Mouse (Mus musculus): ENCODE data around the gene Xrcc3. TPM values are rescaled to one million over a fixed set of nuclear protein-coding genes. Genes with fewer than 3 reads are reported as not detected.

Xrcc3 gene
- polyA plus RNA-seq, 1 experiment from 2014 or later, result 2.1 TPM

DNA sequence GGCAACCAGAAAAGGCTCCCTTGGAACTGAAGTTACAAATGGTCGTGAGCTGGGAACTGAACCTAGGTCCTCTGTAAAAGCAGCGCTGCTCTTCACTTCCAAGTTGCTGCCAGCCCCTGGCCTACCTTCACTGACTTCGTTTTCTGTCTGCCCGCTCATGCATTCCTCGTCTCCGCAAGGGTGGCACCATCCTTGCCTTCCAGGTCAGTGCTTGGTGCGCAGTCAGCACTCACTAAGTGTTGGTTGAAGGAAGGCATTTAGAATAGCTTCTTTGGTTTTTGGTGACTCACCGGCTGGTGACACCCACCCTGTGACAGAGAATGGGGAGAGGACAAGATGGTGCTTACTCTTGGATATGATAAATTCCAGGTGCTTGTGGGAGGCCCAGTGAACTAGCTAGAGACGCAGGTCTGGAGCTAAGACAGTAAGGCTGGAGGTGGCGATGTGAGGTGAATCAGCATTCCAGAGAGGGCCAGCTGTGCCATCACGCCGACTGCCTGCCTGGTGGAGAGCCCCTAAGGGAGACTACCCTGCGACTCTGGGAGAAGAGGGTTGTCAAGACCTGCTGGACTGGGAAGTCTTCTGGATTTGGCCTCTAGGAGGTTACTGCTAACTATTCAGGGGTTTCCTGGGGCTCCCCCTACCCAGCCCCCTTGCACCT is 50.9 kb downstream of the Xrcc3 start:
- Histone ChIP-seq H3K4me1 (ENCODE audit: insufficient read depth) (peaks cover 20% of the 10 kb centered on the region), H3K9me3 (ENCODE audit: low read length) (no peaks in the 10 kb centered on the region), H3K4me2 (ENCODE audit: low read depth, low read length) (no peak overlapping the region), H3K4me3 (ENCODE audit: low read depth, low read length) (no peak overlapping the region), H3K27me3 (ENCODE audit: insufficient read depth, low read length) (no peaks in the 10 kb centered on the region), H3K9ac (replicated peaks) (no peak overlapping the region), H3K36me3 (replicated peaks; ENCODE audit: insufficient read depth, low read length) (0 out of 2 replicates have a peak, but pooled peaks cover 3% of the 10 kb centered on the region), H3K27ac (ENCODE audit: low read depth) (no peak overlapping the region)
- no peak for DNase-seq
- TF ChIP-seq CTCF (IDR thresholded peaks at IDR 0.05; ENCODE audit: low read depth) (no peak), EP300 (IDR thresholded peaks at IDR 0.05; ENCODE audit: low read depth) (no peak)
- WGBS (ENCODE audit: insufficient replicate concordance), result 87% methylated on average over 13 of the region's 13 CpGs
- no peak for ATAC-seq

DNA sequence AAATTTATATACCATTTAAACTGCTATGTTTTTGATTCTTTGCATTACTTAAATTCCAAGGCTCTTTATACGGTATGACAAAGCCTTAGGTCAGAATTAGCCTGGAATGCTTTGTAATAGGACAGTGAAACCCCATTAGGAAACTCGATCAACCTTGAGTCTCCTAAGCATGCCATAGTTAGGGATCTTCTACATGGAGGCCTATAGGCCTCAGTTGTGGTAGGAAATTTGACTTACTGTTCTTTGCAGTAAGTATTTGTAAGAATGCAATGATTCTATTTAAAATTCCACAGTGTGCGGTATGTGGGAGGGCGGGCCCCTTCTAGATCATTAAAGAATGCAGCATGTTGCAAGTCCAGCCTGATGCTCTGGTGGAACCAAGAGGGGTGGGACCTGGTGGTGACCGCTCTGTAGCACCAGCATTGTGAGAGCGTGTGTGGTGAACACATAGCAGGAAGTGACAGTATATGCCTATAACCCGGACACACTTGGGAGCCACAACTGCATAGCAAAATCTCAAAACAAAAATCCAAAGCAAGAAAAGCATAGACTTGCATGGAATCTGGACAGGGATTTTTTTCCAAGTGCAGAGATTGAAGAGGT is 53.3 kb downstream of the Xrcc3 start:
- Histone ChIP-seq H3K9me3 (ENCODE audit: low read length) (no peaks in the 10 kb centered on the region), H3K27me3 (ENCODE audit: insufficient read depth, low read length) (no peaks in the 10 kb centered on the region), H3K27ac (ENCODE audit: low read depth) (no peak overlapping the region), H3K9ac (replicated peaks) (no peak overlapping the region), H3K4me1 (ENCODE audit: insufficient read depth) (peaks cover 21% of the 10 kb centered on the region), H3K4me2 (ENCODE audit: low read depth, low read length) (peak overlapping the region; percentile 92), H3K36me3 (replicated peaks; ENCODE audit: insufficient read depth, low read length) (0 out of 2 replicates have a peak, but pooled peaks cover 3% of the 10 kb centered on the region), H3K4me3 (ENCODE audit: low read depth, low read length) (no peak overlapping the region)
- no peak for ATAC-seq
- DNase-seq, result no peak
- TF ChIP-seq EP300 (IDR thresholded peaks at IDR 0.05; ENCODE audit: low read depth), result no peak
- TF ChIP-seq CTCF (IDR thresholded peaks at IDR 0.05; ENCODE audit: low read depth), result no peak
- 73% methylated on average over 7 of the region's 7 CpGs for WGBS (ENCODE audit: insufficient replicate concordance)

DNA sequence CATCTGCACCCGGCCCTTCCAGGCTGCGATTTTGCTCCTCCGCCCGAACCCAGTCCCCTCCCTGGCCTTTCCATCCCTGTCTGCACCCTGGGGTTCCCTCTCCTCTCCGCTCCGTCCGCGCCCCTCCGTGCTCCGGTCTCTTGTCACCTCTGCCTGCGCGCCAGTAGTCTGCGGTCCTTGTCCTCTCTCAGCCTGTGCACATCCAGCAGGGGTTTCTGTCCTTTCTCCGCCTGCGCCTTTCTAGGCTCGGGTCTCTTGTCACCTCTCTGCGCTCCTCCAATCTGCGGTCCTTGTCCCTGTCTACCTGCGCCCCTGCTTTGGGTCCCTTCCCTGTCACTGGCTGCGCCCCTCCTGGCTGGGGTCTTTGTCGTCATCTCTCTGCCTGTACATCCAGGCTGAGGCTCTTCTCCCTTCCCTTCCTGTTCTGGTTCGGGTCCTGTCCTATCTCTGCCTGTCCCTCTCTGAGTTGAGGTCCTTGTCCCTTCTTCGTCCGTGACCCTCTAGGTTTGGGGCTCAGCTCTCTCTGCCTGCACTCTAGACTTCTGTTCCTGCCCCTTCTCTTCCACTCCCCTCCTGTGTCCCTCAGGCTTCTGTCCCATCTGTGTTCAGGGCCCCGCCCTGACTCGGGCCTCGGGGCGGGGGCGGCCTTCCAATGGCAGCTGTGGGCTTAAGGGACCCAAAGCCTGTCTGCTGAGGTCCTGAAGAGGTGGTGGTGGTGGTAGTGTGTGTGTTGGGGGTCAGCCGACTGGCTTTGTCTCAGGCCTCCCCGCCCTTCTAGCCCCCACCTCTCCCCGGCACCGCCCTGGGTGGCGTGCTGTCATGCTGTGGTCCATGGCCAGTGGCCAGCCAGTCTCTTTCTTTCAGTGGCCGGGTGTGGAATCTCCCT is 54.3 kb downstream of the Xrcc3 start:
- no peak for TF ChIP-seq EP300 (IDR thresholded peaks at IDR 0.05; ENCODE audit: low read depth)
- no peak for TF ChIP-seq CTCF (IDR thresholded peaks at IDR 0.05; ENCODE audit: low read depth)
- peak; percentile 35 for DNase-seq

DNA sequence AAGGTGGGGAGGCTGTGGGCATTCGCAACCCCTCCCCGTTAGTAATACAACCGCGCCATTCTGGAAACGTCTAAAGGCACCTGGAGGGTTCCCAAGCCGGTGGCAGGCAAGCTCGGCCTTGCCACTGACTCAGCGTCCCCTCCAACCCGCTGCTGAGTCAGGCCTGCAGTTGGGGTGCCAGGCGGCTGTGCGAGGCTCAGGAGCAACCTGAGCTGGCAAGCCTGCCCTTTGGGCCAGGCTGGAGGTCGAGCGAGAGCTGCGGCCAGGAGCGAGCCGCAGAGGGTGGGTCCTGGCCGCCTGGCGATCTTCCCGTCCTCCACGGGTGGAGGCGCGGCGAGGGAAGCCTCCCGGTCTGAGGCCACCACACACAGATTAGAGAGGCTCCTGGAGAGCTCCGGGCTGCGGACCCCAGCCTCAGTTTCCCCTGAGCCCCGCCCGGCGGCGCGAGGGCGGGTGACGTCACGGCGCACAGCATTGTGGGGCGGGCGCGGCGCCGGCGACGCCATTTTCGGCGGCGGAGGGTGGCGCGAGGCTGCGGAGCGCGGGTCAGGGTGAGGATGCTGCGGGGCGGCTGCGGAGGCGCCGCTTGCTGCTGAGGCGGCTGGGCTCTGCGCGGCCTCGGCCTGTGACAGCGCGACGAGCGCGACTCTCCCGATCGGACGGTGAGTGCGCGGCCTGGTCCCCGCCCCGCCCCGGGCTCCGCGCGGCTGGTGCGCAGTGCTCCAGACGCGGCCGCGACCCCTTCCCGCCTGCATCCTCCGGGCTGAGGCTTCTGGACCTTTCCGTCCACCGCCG is 55.1 kb downstream of the Xrcc3 start, which contains the start of gene Klc1:
Klc1 (plus strand) TSS at position 469 of the 795 bp plus-strand sequence.
- 0 out of 2 replicates have a peak, but pooled peaks cover 3% of the 10 kb centered on the region for H3K36me3 ChIP-seq (replicated peaks; ENCODE audit: insufficient read depth, low read length)
- H3K9ac ChIP-seq (replicated peaks), result peak within 1 kb of the TSS; percentile 73
- H3K27ac ChIP-seq (ENCODE audit: low read depth), result peak within 1 kb of the TSS; percentile 65
- H3K4me3 ChIP-seq (ENCODE audit: low read depth, low read length), result peak within 1 kb of the TSS; percentile 89
- H3K9me3 ChIP-seq (ENCODE audit: low read length), result no peaks in the 10 kb centered on the region
- H3K4me1 ChIP-seq (ENCODE audit: insufficient read depth), result peaks cover 21% of the 10 kb centered on the region
- H3K4me2 ChIP-seq (ENCODE audit: low read depth, low read length), result peak within 1 kb of the TSS; percentile 92
- TF ChIP-seq EP300 (IDR thresholded peaks at IDR 0.05; ENCODE audit: low read depth), result no peak
- no peak for TF ChIP-seq CTCF (IDR thresholded peaks at IDR 0.05; ENCODE audit: low read depth)
- DNase-seq, result peak; percentile 82
- H3K27me3 ChIP-seq (ENCODE audit: insufficient read depth, low read length), result no peaks in the 10 kb centered on the region
- WGBS (ENCODE audit: insufficient replicate concordance), result 1% methylated on average over 70 of the region's 85 CpGs
- ATAC-seq, result peak; percentile 84

More for the DNA sequence above, 54.3 kb downstream of the Xrcc3 start:
- H3K9me3 ChIP-seq (ENCODE audit: low read length), result no peaks in the 10 kb centered on the region
- H3K27me3 ChIP-seq (ENCODE audit: insufficient read depth, low read length), result no peaks in the 10 kb centered on the region
- H3K27ac ChIP-seq (ENCODE audit: low read depth), result peak overlapping the region; percentile 65
- H3K4me3 ChIP-seq (ENCODE audit: low read depth, low read length), result peak overlapping the region; percentile 89
- 6% methylated on average over 35 of the region's 35 CpGs for WGBS (ENCODE audit: insufficient replicate concordance)
- peak overlapping the region; percentile 92 for H3K4me2 ChIP-seq (ENCODE audit: low read depth, low read length)
- peak overlapping the region; percentile 73 for H3K9ac ChIP-seq (replicated peaks)
- ATAC-seq, result peak; percentile 57
- H3K36me3 ChIP-seq (replicated peaks; ENCODE audit: insufficient read depth, low read length), result 0 out of 2 replicates have a peak, but pooled peaks cover 3% of the 10 kb centered on the region
- H3K4me1 ChIP-seq (ENCODE audit: insufficient read depth), result peaks cover 21% of the 10 kb centered on the region

DNA sequence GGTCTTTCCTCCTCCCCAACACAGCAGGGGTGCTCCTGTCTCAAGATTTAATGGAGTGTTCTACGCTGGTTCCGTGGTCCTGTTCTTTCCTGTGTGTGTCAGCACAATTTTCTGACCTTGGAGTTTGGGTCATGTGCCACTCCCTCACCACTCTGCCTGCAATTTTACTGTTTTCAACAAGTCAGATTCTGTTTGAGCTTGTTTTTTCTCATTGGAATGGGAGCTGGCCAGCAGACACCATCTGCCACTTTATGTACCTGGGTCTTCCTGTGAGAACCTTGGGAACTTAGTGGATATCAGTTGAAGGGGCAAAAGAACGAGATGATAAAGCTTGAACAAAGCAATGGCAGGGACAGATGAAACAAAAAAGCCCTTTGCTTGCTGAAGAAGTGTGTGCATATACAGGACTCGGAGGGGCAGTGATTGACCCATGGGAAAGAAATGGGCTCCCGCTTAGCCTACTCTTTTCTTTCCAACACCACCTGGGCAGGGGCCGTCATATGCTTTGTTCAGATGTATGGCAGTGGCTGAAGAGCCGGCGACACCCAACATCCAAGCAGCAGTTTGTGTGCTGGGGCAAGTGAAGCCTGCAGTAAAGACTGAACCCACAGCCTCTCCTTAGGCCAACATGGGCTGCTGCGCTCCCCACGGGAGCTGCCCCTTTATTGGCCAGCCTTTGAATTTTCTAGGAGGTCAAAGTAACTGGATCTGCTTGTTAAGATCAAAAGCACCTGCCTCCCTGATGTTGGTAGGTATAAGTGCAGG is 55.9 kb downstream of the Xrcc3 start:
- no peak for DNase-seq
- Histone ChIP-seq H3K9ac (replicated peaks) (peak overlapping the region; percentile 73), H3K27ac (ENCODE audit: low read depth) (no peak overlapping the region), H3K4me3 (ENCODE audit: low read depth, low read length) (peak overlapping the region; percentile 89), H3K9me3 (ENCODE audit: low read length) (no peaks in the 10 kb centered on the region), H3K36me3 (replicated peaks; ENCODE audit: insufficient read depth, low read length) (no peaks in the 10 kb centered on the region), H3K27me3 (ENCODE audit: insufficient read depth, low read length) (no peaks in the 10 kb centered on the region), H3K4me2 (ENCODE audit: low read depth, low read length) (peak overlapping the region; percentile 92), H3K4me1 (ENCODE audit: insufficient read depth) (peaks cover 21% of the 10 kb centered on the region)
- 59% methylated on average over 10 of the region's 10 CpGs for WGBS (ENCODE audit: insufficient replicate concordance)
- ATAC-seq, result no peak
- TF ChIP-seq CTCF (IDR thresholded peaks at IDR 0.05; ENCODE audit: low read depth) (no peak), EP300 (IDR thresholded peaks at IDR 0.05; ENCODE audit: low read depth) (no peak)

All from liver, postnatal 0 days (tissue).